Mouse (Mus musculus) bone marrow, adult 2 months (tissue): ENCODE results near the gene Plekhb1. TPM values are rescaled to one million over a fixed set of nuclear protein-coding genes. Genes with fewer than 3 reads are reported as not detected.

ENCODE experiments used
- H3K27ac ChIP-seq: fragments of 200-500 bp; 2 replicates; pipeline ENCODE4 v1.5.1; 2012; ENCODE audit warnings: low read depth, mild to moderate bottlenecking, control low read depth, inconsistent platforms, low read length; ENCODE audit not compliant: control insufficient read depth, poor library complexity, insufficient read depth
- H3K4me1 ChIP-seq: fragments of 200-500 bp; 2 replicates; pipeline ENCODE4 v1.6.1; 2011; ENCODE audit warnings: low read length; ENCODE audit not compliant: control insufficient read depth, insufficient read depth
- H3K4me3 ChIP-seq: fragments of 200-500 bp; replicated peaks from 2 replicates; pipeline ENCODE3; 2011; ENCODE audit warnings: mild to moderate bottlenecking, low read depth, low read length, control low read depth; ENCODE audit not compliant: control insufficient read depth
- CTCF ChIP-seq: fragments of 200-500 bp; IDR thresholded peaks from 2 replicates; pipeline ENCODE4 v1.5.1; 2011; ENCODE audit warnings: low read length, control low read depth; ENCODE audit not compliant: control insufficient read depth, insufficient read depth
- POLR2A ChIP-seq: fragments of 200-500 bp; IDR thresholded peaks from 2 replicates; pipeline ENCODE4 v1.6.1; 2011; ENCODE audit warnings: low read depth, mild to moderate bottlenecking, control low read depth, low read length, borderline replicate concordance; ENCODE audit not compliant: control insufficient read depth
- WGBS: fragments of 180-500 bp; shearing (Covaris S2); methylation state at CpG from one replicate; pipeline ENCODE4 v1.1.7; 2018; 5-methylcytosine and 5-hydroxymethylcytosine counted together
- polyA plus RNA-seq: library from polyadenylated mRNA; stranded (reverse); fragments of >200 nt; gene quantifications from 2 replicates; pipeline ENCODE4 v1.2.4, GENCODE M21; 2011; ENCODE audit warnings: low replicate concordance; ENCODE audit not compliant: missing spikeins, insufficient read depth, insufficient read length

Gene Plekhb1
- polyA plus RNA-seq, 1 experiment: 3.3 TPM

DNA sequence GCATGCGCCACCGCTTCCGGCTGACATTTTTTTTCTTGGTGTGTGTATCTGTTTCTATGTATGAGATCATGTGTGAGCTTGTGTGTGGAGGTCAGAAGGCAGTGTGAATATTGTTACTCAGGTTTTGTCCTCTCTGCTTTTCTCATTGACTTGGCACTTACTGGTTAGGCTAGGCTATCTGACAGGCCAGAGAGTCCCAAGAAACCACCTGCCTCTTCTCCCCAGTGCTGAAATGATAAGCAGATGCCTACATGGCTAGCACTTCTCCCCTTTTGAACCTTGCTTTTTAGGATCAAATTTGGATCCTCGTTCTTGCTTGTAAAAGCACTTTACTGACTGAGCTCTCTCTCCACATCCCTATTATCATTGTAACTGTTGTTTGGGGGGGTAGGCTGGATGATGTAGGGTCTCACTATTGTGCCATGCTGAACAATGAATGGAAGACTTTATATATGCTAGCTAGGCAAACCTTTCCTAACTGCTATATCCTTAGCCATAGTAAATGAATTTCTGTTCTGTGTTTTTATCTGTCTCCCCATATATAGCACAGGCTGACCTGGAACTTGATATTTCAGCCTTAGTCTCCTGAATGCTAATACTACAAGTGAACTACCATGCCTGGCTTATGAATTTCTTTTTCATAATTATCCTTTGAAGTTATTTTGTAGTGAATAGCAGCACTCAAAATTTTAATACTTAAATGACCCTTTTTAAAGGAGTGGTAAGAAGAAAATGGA is 45.9 kb downstream of the Plekhb1 start:
- TF ChIP-seq POLR2A (no peak), CTCF (no peak)
- no peak overlapping the region for H3K27ac ChIP-seq
- H3K4me3 ChIP-seq: no peak overlapping the region
- WGBS: 84% methylated on average over 4 of the region's 4 CpGs
- no peaks in the 10 kb centered on the region; the same call in 1 of the 2 replicates for H3K4me1 ChIP-seq

DNA sequence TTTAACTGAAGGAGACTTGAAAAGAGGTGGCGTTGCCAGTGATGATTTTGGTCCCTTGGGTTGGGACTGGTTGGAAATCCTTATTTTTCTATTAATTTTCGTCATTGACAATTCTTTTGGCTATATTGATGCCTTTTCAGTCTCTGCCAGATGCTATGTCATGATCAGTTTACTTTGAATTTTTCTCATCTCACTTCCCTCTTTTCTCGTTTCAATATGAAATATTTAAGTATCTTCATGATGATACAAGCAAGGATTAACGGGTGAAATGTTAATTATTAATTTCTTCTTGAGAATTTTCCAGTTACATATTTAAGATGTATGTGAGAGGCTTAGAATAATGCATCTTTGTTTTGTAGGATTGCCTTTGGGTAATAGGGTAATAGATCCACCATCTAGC is 53.3 kb downstream of the Plekhb1 start:
- Histone ChIP-seq H3K4me1 (no peaks in the 10 kb centered on the region), H3K4me3 (peak overlapping the region; percentile 28), H3K27ac (no peak overlapping the region)
- TF ChIP-seq POLR2A (no peak), CTCF (no peak)
- 4% methylated on average over 4 of the region's 4 CpGs for WGBS

DNA sequence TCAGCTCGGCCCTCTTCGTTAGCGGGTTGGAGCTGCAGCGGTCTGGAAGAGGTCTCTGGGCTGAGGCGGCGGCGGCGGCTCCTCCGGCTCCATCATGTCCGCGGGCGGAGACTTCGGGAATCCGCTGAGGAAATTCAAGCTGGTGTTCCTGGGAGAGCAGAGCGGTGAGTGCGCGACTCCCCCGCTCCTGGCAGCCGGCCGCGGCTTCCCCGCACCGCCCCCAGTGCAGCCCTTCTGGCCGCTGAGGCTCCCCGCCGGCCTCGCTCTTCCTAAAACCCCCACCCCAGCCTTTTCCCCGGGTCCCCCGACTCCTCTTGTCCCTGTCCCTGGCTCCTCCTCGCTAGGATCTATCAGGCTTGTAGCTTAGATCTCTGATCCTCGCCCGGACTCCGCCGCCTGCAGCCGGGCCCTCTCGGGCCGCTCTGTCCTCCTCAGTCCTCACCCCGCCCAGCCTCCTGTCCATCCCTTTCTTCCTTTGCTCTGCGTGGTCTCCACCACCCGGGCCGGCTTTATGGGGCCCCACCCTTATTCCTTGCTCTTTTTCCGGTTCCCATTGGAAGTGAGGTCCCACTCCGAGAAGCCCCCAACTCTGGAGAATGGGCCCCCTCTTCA is 54.0 kb downstream of the Plekhb1 start, which contains the start of gene Mrpl48:
TSS of gene Mrpl48 (minus strand) at position 172 of the 612 bp plus-strand sequence.
- peak within 1 kb of the TSS; percentile 99 for H3K4me3 ChIP-seq
- WGBS: 2% methylated on average over 43 of the region's 43 CpGs
- no peak for TF ChIP-seq CTCF
- H3K4me1 ChIP-seq: no peaks in the 10 kb centered on the region
- peak within 1 kb of the TSS; percentile 100 for H3K27ac ChIP-seq

DNA sequence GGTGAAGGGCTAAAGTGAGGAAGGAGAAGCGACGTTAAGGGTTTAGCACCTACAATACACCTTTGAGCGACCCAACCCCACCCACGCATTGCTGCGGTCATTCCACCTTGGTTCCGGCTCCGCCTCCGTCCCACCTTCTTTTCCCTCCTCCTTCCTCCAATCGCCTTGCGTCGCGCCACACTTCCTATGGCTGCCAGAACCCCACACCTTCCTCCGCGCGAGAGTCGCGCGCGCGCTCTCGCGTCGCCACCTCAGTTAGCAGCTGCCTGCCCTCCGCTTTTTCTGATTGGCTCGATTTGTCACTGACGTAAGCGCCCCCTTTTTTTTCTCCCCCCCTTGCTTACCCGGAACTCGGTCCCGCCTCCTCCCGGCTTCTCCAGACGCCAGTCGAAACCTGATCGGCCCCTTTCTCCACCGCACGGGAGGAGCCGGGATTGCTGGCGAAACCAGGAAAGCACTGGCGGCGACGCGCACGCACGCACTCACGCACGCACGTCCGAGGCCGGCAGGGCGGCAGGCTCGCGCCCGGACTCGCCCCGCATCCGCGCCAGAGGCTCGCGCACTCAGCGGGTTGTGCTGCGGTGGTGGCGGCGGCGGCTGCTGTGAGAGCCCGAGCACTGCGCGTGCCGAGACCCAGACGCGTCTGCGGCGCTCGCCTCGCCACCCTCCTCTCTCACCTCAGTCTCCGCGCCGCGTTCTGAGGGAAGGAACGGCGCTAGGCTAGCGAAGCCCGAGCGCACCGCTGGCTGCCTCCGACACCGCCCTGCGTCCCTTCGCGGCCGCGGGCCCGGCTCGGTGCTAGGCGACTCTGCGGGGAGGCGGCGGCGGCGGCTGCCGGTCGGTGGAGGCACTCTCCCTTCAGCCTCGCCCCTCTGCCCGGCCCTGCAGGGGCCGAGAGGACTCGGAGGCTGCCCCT is 54.7 kb downstream of the Plekhb1 start, which contains the start of gene Rab6a:
TSS of gene Rab6a (plus strand) at position 197 of the 916 bp plus-strand sequence.
- Histone ChIP-seq H3K27ac (peak within 1 kb of the TSS; percentile 100), H3K4me1 (no peaks in the 10 kb centered on the region), H3K4me3 (peak within 1 kb of the TSS; percentile 99)
- TF ChIP-seq CTCF: no peak; the same call in 1 of the 2 replicates
- peak; percentile 74; the same call in 1 of the 2 replicates for TF ChIP-seq POLR2A
- WGBS: under 1% methylated on average over 105 of the region's 105 CpGs

DNA sequence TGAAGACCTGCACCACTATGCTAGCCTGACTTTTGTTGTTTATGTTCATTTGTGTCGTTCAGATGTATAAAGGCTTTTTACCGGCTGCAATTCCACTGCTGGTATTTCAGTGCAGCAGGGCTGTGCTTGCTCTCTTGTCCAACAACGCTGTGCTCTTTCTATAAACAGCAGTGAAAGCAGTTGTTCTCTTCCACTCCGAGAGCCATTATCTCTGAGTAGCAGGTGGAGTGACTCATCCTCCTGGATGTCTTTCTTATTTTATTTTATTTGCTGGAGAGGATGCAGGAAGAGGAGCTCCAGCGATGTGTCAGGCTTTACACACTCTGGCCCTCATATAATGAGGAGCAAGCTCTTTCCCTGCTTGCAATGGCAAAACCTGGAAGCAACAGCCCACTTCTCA is 62.0 kb downstream of the Plekhb1 start:
- H3K27ac ChIP-seq: no peak overlapping the region
- H3K4me3 ChIP-seq: no peak overlapping the region
- no peaks in the 10 kb centered on the region for H3K4me1 ChIP-seq
- WGBS: 78% methylated on average over 5 of the region's 5 CpGs
- TF ChIP-seq POLR2A: no peak
- no peak for TF ChIP-seq CTCF

DNA sequence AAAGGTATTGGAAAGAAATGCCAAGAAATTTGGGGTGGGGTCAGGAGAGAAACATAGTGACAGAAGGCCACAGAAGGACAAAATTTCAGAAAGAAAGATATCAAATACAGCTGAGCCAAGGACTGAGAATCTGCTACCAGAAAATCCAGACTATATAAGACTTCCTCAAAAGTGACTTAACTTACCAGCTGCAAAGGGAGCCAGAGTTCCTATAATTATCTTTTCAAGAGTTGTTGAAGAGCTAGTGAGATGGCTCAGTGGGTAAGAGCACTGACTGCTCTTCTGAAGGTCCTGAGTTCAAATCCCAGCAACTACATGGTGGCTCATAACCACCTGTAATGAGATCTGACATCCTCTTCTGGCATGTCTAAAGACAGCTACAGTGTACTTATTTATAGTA is 68.9 kb downstream of the Plekhb1 start:
- TF ChIP-seq POLR2A (no peak), CTCF (no peak)
- Histone ChIP-seq H3K4me1 (peaks cover under 1% of the 10 kb centered on the region; the same call in 1 of the 2 replicates), H3K4me3 (no peak overlapping the region), H3K27ac (no peak overlapping the region)

Other genes starting within 250 kb of the Plekhb1 start
- 0.77 TPM in 1 of 2 replicates, not detected in the other for gene Ucp3, start 189.4 kb downstream of the Plekhb1 start, polyA plus RNA-seq
- 557 and 572 TPM in 2 replicates for gene Ucp2, start 169.1 kb downstream of the Plekhb1 start, polyA plus RNA-seq
- gene Dnajb13, start 147.5 kb downstream of the Plekhb1 start, polyA plus RNA-seq: 3.4 and 4.5 TPM in 2 replicates
- gene Coa4, start 125.3 kb downstream of the Plekhb1 start, polyA plus RNA-seq: 3.5 and 7.4 TPM in 2 replicates
- 24.9 and 34.8 TPM in 2 replicates for gene Rab6a, start 55.0 kb downstream of the Plekhb1 start, polyA plus RNA-seq
- 23.2 and 37.9 TPM in 2 replicates for gene Mrpl48, start 54.1 kb downstream of the Plekhb1 start, polyA plus RNA-seq
- 5.0 and 11.7 TPM in 2 replicates for gene Fam168a, start 44.2 kb upstream of the Plekhb1 start, polyA plus RNA-seq
- gene Relt, start 201.0 kb upstream of the Plekhb1 start, polyA plus RNA-seq: 22.5 and 46.1 TPM in 2 replicates